8 mouse cellular contexts compared by ENCODE assay signal in genomic region chr2:60125049-60126004, GRCm38 (mm10).
DNase-seq lines count a peak whose midpoint lies in the region; ATAC-seq and TF ChIP-seq lines count a peak whose summit lies in the region.

No protein-coding gene starts in this region.

- peaks cover 6% of the 10 kb centered on the region for H3K4me1 ChIP-seq in hindbrain, embryonic 16.5 days (ENCODE audit: control insufficient read depth, insufficient read depth, low read depth, low read length)

- H3K36me3 ChIP-seq in hindbrain, embryonic 16.5 days (ENCODE audit: control insufficient read depth, insufficient read depth, low read length): no peaks in the 10 kb centered on the region
- no peaks in the 10 kb centered on the region for H3K36me3 ChIP-seq in macrophage (ENCODE audit: inconsistent target)

- H3K27me3 ChIP-seq in hindbrain, embryonic 16.5 days (replicated peaks; ENCODE audit: control insufficient read depth, insufficient read depth, low read length): no peaks in the 10 kb centered on the region

- peak; percentile 66 for DNase-seq in T-cell, adult 2 months (ENCODE audit: low spot score)
- peak; percentile 77 for DNase-seq in cerebellum, postnatal 25 days
- peak; percentile 80 for DNase-seq in gastrocnemius, adult 2 months
- DNase-seq in left cerebral cortex, adult 2 months (ENCODE audit: extremely low spot score in 1 of 2, low spot score in 2 of 2): peak; percentile 43 to 46
- DNase-seq in right cerebral cortex, adult 18-20 months: peak; percentile 34
- peak; percentile 64 for DNase-seq in urinary bladder, postnatal 14 days (ENCODE audit: low spot score)

- peak overlapping the region; percentile 100 for H3K27ac ChIP-seq in gastrocnemius, adult 2 months
- peak overlapping the region; percentile 99 for H3K27ac ChIP-seq in hindbrain, embryonic 16.5 days (ENCODE audit: low read depth, low read length)
- peak overlapping the region; percentile 95 for H3K27ac ChIP-seq in left cerebral cortex, adult 2 months
- peak overlapping the region; percentile 79 for H3K27ac ChIP-seq in macrophage

- H3K9ac ChIP-seq in hindbrain, embryonic 16.5 days (ENCODE audit: low read depth, low read length): peak overlapping the region; percentile 99

- H3K79me2 ChIP-seq in macrophage (ENCODE audit: inconsistent target): peaks cover 42% of the 10 kb centered on the region

- no peaks in the 10 kb centered on the region for H3K9me3 ChIP-seq in hindbrain, embryonic 16.5 days (ENCODE audit: control insufficient read depth, low read length)

- ATAC-seq in hindbrain, embryonic 16.5 days: peak; percentile 73

- peak overlapping the region; percentile 60 for H3K4me2 ChIP-seq in hindbrain, embryonic 16.5 days (ENCODE audit: low read length)

- 0% methylated on average over 37 of the region's 83 CpGs for WGBS in hindbrain, embryonic 16.5 days
- WGBS in macrophage (ENCODE audit: missing documents): 1% methylated on average over 43 of the region's 83 CpGs

- peak overlapping the region; percentile 96 for H3K4me3 ChIP-seq in gastrocnemius, adult 2 months
- peak overlapping the region; percentile 88 for H3K4me3 ChIP-seq in hindbrain, embryonic 16.5 days (ENCODE audit: low read length)
- peak overlapping the region; percentile 90 for H3K4me3 ChIP-seq in left cerebral cortex, adult 2 months
- peak overlapping the region; percentile 73 for H3K4me3 ChIP-seq in macrophage (ENCODE audit: inconsistent target)

- no peak for TF ChIP-seq CTCF in gastrocnemius, adult 2 months (IDR thresholded peaks at IDR 0.05)
- no peak for TF ChIP-seq CTCF in left cerebral cortex, adult 2 months (IDR thresholded peaks at IDR 0.05)

- intact Hi-C loops in gastrocnemius, adult 2 months (cut with DNase I): loop anchor here (1.0 to 5.0 kb wide), 3 partner anchors 84 to 163 kb away; partner anchors contain the start of genes Baz2b and March7
- intact Hi-C loops in left cerebral cortex, adult 2 months (cut with DNase I): loop anchor here (2.0 kb wide), 1 partner anchor 83 kb away; the partner anchor contains the start of genes Baz2b and March7

Comparison
In these comparisons a context has a peak if more than half of its experiments do, and no peak if none do; other contexts are left out.
1. Peak in every context shown above with its lines: DNase-seq, ATAC-seq, H3K4me3 ChIP-seq and H3K27ac ChIP-seq.